Mouse (Mus musculus): ENCODE data around the gene Cdk6.

GRCm38 (mm10) chr5:3491883-3492282, 150.6 kb downstream of the Cdk6 start:
- no peak for TF ChIP-seq MAX (IDR thresholded peaks at IDR 0.05)
- TF ChIP-seq CEBPB (IDR thresholded peaks at IDR 0.05; ENCODE audit: low read depth): no peak
- TF ChIP-seq CTCF (IDR thresholded peaks at IDR 0.05; ENCODE audit: control insufficient read depth, insufficient read depth, insufficient read length): no peak
- TF ChIP-seq USF1 (IDR thresholded peaks at IDR 0.05; ENCODE audit: low read depth): no peak
- TF ChIP-seq MYOG (IDR thresholded peaks at IDR 0.05; ENCODE audit: control insufficient read depth, extremely low read depth, insufficient read length): no peak
